Mouse (Mus musculus) layer of hippocampus, postnatal 14 days (tissue): ENCODE measurements at regions not wholly inside any gene's neighbourhood (a gene's known extent, or its start where the extent isn't known, plus 50 kb on each side); places are given as distances from the start of the nearest gene placed in this dataset.

Source experiments
- DNase-seq, 2 experiments: peaks; one replicate each; pipeline ENCODE4 v3.0.0; 2021 to 2022; ENCODE audit warnings: low spot score in 2 of 2, mixed read lengths in 1 of 2

- DNase-seq, result no peak
Observed at GRCm38 (mm10) chr15:62203951-62204905, 1281.4 kb upstream of the A1bg start.

DNA sequence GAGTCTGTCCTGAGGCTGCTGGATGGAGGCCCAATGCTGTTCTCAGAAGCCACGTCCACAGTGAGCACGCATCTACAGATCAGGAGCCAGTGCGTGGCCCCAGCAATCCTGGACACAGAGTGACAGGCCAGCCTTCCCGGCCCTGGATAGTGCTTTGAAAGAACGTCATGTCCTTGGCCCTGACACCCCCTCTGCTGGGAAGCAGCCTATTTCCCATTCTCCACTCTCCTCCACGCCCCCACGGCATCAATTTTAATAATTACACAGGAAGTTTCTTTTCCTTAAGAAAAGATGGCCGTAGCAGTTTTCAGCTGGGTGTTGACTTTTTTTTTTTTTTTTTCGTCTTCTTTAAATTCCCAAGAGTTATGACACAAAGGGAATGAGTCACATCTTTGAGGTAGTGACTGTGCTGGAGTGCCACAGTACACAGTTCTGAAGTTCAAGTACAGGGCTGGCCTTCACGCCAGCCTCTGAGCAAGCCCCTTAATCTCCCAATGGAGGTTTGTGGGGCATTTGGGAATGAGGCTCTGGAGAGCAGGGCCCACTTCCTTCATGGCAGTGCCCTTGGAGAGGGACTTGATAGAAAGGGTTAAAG lies 1280.1 kb upstream of the A1bg start:
- DNase-seq, result no peak

- DNase-seq, result no peak
Observed at GRCm38 (mm10) chr15:62198721-62199120, 1275.9 kb upstream of the A1bg start.

GRCm38 (mm10) chr15:62198194-62198593 lies 1275.4 kb upstream of the A1bg start:
- DNase-seq, result no peak

DNA sequence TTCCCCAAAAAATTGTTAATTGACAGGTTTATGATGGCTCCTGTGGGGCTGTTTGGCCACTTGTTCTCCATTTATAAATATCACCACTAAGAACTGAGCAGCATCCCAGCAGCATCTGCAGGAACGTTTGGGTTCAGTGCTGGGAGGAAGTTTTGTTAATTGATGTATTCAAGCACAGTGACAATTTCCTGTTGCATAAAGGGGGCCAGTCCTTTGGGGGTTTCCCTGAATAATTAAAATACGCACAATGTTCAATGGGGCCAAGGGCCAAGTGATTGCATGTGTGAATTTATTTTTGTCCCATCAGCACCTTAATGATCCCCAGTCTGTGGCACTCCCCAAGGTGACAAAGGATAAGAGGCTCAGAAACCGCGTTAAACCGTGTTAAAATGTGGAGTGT lies 1272.6 kb upstream of the A1bg start:
- no peak for DNase-seq

DNA sequence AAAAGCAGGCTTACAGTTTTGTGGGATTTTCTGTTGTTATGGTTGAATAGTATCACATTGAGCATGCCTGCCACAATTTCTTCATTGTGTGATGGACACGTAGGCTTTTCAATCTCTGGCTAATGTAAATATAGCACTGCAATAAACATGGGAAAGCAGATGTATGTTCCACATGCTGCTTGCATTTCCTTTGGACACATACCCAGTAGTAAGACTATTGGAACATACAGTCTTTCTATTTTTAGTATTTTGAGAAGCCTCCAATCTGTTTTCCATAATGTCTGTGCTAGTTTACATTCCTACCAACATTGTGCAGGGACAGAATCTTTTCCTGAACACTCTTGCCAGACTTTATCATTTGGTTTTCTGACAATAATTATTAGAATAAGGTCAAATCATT lies 1269.9 kb upstream of the A1bg start:
- no peak for DNase-seq

DNA sequence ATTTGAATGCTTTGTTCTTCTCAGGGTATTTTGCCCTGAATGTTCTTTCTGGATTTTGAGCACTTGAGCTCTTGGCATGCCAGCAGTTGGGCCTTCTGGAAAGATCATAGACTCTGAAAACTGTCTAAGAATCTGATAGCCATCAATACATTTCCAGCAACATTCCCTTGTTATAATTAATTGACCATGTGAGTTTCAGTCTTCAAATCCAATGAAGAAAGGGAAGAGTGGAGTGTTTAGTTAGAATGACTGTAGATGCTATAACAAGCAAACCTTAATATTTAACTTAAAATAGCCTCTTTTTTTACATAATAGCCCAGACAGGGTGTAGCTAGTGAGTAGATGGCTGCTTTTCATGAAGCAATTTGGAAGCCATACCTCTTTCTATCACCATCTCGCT lies 1268.8 kb upstream of the A1bg start:
- no peak for DNase-seq

- no peak for DNase-seq
Observed at GRCm38 (mm10) chr15:62190977-62191614, 1268.3 kb upstream of the A1bg start.

DNA sequence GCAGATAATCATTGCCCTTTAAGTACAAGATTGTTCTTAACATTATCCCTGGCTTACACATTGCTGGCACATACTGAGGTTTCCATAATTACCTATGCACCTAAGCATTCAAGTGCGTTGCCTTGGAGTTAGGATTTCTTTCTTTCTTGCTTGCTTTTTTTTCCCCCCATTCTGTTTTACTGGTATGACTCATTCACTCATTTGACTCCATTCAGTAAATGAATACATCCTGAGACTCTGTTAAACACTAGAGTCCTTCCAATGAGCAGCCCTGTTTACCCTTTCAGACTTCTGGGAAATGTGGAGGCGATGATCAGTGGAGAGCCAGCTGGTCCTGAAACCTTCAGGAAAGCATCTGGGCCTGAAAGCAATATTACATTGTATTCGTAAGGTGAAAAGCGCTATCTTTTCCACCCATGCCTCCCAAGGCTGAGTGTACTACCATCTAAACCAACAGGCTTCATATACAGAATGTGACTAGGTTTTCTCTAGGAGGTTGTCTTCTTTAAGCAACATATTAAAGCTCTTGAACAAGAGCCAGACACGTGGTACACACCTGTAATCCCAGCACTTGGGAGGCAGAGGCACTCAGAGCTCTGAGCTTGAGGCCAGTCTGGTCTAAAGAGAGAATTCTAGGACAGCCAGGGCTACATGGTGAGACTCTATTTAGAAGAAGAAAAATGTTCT lies 1267.6 kb upstream of the A1bg start:
- no peak for DNase-seq

DNA sequence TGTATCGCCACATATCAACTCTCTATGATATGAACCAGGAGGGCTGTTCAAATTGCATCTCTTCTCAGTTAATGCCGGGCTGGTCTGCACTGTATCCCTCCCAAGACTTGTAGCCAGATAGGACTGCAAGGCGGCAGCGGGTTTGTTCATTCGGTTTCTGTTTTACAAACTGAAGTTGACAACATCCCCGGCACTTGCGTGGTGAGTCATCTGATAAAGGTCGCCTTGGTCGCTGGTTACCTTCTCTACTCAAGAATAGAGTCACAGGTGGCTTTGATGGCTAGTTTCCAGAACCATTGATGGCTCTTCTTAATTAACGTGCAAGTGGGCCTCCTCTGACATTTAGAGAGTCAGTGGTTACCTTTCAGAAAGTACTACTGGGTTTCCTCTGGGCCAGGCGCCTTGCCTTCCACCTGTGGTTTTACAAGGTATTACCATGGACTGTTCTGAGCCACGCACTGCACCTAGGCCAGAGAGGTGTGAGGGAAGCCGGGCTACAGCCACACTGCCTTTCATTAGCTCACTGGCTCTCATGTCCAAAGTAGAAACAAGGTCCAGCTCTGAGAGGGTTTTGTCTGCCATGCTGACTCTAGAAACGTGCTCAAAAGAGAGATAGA lies 1266.9 kb upstream of the A1bg start:
- DNase-seq, result no peak

- no peak for DNase-seq
Observed at GRCm38 (mm10) chr15:62186548-62186947, 1263.7 kb upstream of the A1bg start.

GRCm38 (mm10) chr15:62183803-62184202 lies 1261.0 kb upstream of the A1bg start:
- no peak for DNase-seq

GRCm38 (mm10) chr15:62181454-62181910 lies 1258.7 kb upstream of the A1bg start:
- no peak for DNase-seq

GRCm38 (mm10) chr15:62180718-62181117 lies 1257.9 kb upstream of the A1bg start:
- no peak for DNase-seq

DNA sequence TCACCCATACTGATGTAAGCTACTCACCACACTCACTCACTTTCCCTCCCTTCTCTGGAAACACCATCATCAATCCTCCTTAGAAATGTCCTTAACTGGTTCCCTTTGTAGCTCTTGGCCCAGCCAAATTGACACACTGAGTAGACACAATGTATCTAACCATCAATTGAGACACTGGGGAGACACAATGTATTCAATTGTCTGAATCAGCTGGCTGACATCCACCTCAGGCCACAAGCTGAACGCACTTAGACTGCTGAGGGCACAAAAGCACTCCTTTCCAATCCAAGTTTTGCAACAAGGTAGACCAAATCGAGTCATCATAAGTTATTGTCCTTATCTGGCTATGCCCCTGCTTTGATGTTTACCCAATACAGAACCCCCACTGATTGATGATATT lies 1257.0 kb upstream of the A1bg start:
- no peak for DNase-seq

DNA sequence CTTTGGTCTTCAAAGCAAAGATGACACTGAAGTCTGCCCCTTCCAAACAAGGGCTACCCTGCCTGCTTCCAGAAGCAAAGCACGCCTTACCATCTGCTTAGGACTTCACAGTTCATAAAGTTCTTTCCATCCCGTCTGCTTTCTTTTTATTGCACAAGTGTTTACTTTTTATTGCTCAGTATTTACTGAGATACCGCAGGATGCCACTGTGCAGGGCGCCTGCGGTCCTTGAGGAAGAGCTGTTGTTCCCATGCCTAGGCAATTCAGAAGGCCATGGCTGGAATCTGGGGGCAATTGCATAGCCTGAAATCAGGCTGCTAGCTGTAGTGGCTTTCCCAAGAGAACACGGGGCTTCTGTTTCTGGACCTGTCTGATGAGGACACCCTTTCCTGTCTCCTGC lies 1255.8 kb upstream of the A1bg start:
- DNase-seq, result no peak

DNA sequence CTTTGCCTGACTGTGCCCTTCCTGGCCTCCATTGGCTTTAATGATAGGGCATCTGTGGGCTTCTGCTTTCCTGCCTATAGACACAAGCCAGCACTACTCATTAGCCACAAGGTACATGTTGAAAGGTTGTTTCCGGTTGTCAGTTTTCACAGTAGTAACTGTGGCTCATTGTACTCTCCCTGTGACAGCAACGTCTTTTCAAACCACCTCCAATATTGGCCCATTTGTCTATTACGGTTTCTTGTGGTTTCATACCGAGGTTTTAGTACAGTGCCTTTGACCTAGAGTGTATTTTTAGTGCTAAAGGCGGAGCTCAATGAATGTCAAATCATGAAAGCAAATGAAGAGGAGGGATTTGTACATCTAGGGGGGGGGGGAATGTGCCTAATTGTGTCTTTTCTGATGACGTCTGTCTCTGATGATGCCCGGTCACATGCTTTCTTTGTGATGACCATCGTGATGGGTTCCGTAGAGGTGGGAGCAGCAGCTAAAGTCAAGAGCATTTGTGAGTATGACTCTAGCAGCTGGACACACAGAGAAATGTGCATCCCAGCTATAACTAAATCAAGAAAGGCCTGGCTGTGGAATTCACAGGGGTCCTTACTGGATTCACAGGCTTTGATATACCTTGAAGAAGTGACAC lies 1255.1 kb upstream of the A1bg start:
- no peak for DNase-seq

DNA sequence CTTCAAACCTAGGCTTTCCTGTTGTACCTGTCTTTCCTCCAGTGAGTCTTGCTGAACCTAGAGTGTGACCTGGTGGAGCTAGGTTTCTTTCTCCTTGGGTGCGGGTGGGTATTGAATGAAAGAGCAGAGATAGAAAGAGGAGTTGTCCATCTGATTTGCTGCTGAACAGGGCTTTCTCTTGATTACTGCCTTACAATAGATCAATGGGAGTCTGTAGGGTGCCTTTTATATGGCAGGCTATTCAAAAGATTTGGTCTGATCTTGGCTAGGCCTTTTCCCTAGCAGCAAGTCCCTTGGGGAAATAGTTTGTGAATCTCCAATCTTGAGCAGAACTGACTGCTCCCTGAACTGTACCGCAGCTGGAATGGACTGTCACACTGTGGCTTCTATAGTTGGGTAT lies 1253.3 kb upstream of the A1bg start:
- DNase-seq, result no peak

DNA sequence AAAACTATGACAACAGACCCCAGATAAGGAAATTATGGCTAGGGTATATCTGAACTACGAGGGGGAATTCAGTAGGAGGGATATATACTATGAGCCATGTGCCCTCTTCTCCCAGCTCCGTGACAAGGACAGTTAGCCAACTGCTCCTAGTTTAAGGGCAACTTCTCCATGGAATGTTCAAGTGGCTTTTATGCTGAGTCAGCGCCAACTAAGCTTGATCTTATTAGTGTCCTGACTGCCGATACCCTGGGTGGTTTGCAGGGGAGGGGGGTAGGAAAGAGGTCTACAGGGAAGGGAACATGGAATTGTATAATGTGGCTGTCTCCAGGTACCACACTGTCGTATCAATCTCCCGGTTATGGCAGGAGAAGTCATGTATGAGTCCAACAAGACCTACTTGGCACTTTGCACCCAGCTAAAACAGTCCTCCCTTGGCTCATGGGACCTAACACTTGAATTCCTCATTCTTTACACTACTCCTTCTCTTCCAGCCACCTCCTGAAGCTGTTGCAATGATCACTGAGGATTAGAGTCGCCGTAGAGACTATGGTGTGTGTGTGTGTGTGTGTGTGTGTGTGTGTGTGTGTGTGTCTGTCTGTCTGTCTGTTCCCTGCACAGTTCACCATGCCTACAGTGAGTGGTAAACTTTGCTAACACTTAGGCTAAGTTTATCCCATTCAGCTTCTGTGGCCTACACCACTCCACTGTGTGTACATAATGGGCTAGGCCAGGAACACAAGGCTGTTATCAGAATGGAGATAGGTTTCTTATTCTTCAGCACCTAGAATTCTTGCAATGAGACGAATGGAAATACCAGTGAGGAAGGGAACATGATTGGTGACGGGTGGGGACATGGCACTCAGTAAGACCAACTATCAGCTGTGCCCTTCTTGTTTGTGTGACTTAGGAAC lies 1251.1 kb upstream of the A1bg start:
- DNase-seq, result no peak

DNA sequence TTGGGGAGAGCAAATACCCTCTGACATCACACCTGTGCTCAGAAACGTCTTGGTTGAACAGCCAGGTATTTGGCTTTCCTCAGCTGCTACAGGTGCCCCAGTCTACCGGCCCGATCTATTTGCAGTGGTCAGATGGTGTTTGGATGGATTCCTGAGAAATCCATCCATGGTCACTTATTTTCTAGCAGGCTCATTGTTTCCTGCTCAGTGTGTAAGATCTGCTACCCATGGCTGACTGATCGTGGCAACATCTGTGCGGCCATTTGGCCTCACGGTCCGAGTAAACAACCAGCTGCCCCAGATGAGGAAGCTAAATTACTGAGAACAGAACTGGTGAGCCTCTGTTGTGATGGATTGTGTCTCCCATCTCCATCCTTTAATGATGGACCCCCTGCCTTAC lies 1248.8 kb upstream of the A1bg start:
- DNase-seq, result no peak
